Mouse (Mus musculus): ENCODE results near the gene Svop. TPM values are rescaled to one million over a fixed set of nuclear protein-coding genes. Genes with fewer than 3 reads are reported as not detected.
A peak's percentile ranks its signal among the peaks of the same experiment; 100 is the strongest.

Gene Svop
- polyA plus RNA-seq, 1 experiment from 2014 or later: not detected

DNA sequence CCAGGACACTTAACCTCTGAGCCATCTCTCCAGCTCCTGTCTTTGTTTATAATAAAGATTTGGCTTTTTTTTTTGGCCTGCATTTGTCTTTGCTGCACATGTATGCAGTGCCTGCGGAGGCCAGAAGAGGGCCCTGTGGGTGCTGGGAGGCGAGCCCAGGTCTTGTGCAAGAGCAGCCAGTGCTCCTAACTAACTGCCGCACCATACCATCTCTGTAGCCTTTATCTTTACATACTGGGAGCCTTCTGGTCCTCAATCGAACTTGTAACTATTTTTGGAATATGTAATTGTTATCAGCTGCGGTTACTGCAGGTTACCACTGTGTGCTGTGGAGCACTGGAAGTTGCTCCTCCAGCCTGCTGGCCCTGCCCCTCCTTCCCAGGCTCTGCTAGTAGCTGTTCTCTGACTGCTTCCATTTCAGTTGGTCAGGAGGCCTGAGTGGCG lies 42.7 kb upstream of the Svop start:
- H3K9me3 ChIP-seq (ENCODE audit: low read length): no peaks in the 10 kb centered on the region
- no peaks in the 10 kb centered on the region for H3K27me3 ChIP-seq (ENCODE audit: insufficient read depth, low read length)
- TF ChIP-seq CTCF (IDR thresholded peaks at IDR 0.05; ENCODE audit: low read depth) (peak; percentile 79), EP300 (IDR thresholded peaks at IDR 0.05; ENCODE audit: low read depth) (peak; percentile 30; the same call in 1 of the 2 replicates)
- H3K9ac ChIP-seq (replicated peaks): no peak overlapping the region
- no peak overlapping the region for H3K4me2 ChIP-seq (ENCODE audit: low read depth, low read length)
- H3K4me3 ChIP-seq (ENCODE audit: low read depth, low read length): no peak overlapping the region
- WGBS (ENCODE audit: insufficient replicate concordance): 22% methylated on average over 6 of the region's 6 CpGs
- H3K27ac ChIP-seq (ENCODE audit: low read depth): no peak overlapping the region
- peak; percentile 18 for ATAC-seq
- peak; percentile 83 for DNase-seq
- H3K4me1 ChIP-seq (ENCODE audit: insufficient read depth): peaks cover 35% of the 10 kb centered on the region
- H3K36me3 ChIP-seq (replicated peaks; ENCODE audit: insufficient read depth, low read length): peaks cover 2% of the 10 kb centered on the region; the same call in 1 of the 2 replicates

DNA sequence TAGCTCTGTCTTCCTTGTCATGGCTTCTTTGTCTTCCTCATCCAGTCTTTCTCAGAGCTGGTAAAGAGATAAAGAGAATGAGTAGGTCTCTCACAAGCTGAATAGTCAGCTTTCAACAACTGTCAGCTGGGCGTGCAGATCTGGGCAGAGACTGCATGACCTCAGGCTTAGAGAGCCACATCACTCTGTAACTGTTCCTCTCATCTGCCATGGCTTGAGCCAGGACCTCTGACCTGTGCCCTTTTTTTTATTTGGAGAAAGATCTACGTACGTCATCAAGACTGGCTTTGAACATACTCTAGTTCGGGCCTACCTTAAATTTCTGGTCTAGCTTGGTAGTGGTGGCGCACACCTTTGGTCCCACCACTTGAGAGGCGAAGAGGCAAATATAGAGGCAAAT lies 41.5 kb upstream of the Svop start:
- no peak for DNase-seq
- H3K4me3 ChIP-seq (ENCODE audit: low read depth, low read length): no peak overlapping the region
- peaks cover 32% of the 10 kb centered on the region for H3K4me1 ChIP-seq (ENCODE audit: insufficient read depth)
- no peak for TF ChIP-seq EP300 (IDR thresholded peaks at IDR 0.05; ENCODE audit: low read depth)
- no peak for TF ChIP-seq CTCF (IDR thresholded peaks at IDR 0.05; ENCODE audit: low read depth)
- peaks cover 2% of the 10 kb centered on the region; the same call in 1 of the 2 replicates for H3K36me3 ChIP-seq (replicated peaks; ENCODE audit: insufficient read depth, low read length)
- H3K9ac ChIP-seq (replicated peaks): no peak overlapping the region
- no peak overlapping the region for H3K27ac ChIP-seq (ENCODE audit: low read depth)
- H3K27me3 ChIP-seq (ENCODE audit: insufficient read depth, low read length): no peaks in the 10 kb centered on the region
- H3K9me3 ChIP-seq (ENCODE audit: low read length): no peaks in the 10 kb centered on the region
- no peak for ATAC-seq
- WGBS (ENCODE audit: insufficient replicate concordance): 86% methylated on average over 6 of the region's 6 CpGs
- no peak overlapping the region for H3K4me2 ChIP-seq (ENCODE audit: low read depth, low read length)

DNA sequence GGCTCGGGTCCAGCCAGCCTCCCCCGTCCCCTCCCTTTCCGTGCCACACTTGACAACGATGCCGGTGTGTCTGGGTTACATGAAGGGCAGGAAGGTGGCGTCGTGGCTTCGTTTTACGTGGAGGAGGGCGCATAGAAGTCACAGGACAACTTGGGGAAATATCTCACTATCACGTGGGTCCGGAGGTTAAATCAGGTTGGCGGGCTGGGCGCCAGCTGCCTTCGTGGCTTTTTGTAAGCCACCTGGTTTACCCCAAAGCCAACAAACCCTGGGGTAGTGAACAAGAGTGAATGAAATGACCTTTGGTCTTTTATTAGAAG lies 40.1 kb upstream of the Svop start:
- TF ChIP-seq CTCF (IDR thresholded peaks at IDR 0.05; ENCODE audit: low read depth): no peak
- no peak for TF ChIP-seq EP300 (IDR thresholded peaks at IDR 0.05; ENCODE audit: low read depth)
- Histone ChIP-seq H3K4me1 (ENCODE audit: insufficient read depth) (peaks cover 36% of the 10 kb centered on the region), H3K9me3 (ENCODE audit: low read length) (no peaks in the 10 kb centered on the region), H3K4me3 (ENCODE audit: low read depth, low read length) (peak overlapping the region; percentile 71), H3K4me2 (ENCODE audit: low read depth, low read length) (peak overlapping the region; percentile 99), H3K27me3 (ENCODE audit: insufficient read depth, low read length) (no peaks in the 10 kb centered on the region), H3K9ac (replicated peaks) (peak overlapping the region; percentile 66), H3K36me3 (replicated peaks; ENCODE audit: insufficient read depth, low read length) (0 out of 2 replicates have a peak, but pooled peaks cover 2% of the 10 kb centered on the region), H3K27ac (ENCODE audit: low read depth) (peak overlapping the region; percentile 89)
- DNase-seq: peak; percentile 78
- peak; percentile 8; the same call in 1 of the 2 replicates for ATAC-seq
- 2% methylated on average over 14 of the region's 15 CpGs for WGBS (ENCODE audit: insufficient replicate concordance)

DNA sequence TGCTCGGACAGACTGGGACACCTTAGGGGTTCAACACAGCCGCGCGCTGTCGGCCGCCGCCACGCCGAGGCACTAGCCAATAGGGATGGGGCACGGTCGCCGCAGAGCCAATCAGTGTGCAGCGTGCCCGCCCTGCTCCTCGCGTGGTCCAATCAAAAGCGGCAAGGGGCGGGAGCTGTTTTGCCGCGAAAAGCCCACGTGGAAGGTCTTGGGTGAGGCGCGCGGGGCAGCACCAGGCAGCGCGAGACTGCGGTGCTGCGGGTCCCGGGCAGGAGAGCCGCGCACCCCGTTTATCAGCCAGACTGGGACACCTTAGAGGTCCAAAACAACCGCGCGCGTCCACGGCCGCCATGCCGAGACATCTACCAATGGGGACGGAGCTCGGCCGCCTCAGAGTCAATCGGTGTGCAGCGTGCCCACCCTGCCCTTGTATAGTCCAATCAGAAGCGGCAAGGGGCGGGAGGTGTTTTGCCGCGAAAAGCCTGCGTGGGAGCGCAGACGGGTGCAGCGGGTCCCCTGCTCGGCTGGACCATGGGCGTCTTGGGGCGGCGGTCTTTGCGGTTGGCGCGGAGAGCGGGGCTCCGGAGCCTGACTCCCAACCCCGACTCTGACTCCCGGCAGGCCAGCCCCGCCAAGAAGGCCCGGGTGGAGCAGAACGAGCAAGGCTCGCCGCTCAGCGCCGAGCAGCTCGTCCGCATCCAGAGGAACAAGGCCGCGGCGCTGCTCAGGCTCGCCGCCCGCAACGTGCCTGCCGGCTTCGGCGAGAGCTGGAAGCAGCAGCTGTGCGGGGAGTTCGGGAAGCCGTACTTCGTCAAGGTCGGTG lies 39.5 kb upstream of the Svop start:
- peak overlapping the region; percentile 99 for H3K4me2 ChIP-seq (ENCODE audit: low read depth, low read length)
- under 1% methylated on average over 86 of the region's 87 CpGs for WGBS (ENCODE audit: insufficient replicate concordance)
- peak; percentile 94 for DNase-seq
- TF ChIP-seq EP300 (IDR thresholded peaks at IDR 0.05; ENCODE audit: low read depth) (peak; percentile 82; the same call in 1 of the 2 replicates), CTCF (IDR thresholded peaks at IDR 0.05; ENCODE audit: low read depth) (no peak)
- H3K9me3 ChIP-seq (ENCODE audit: low read length): no peaks in the 10 kb centered on the region
- peak overlapping the region; percentile 89 for H3K27ac ChIP-seq (ENCODE audit: low read depth)
- H3K27me3 ChIP-seq (ENCODE audit: insufficient read depth, low read length): no peaks in the 10 kb centered on the region
- ATAC-seq: peak; percentile 93
- H3K36me3 ChIP-seq (replicated peaks; ENCODE audit: insufficient read depth, low read length): 0 out of 2 replicates have a peak, but pooled peaks cover 2% of the 10 kb centered on the region
- H3K4me3 ChIP-seq (ENCODE audit: low read depth, low read length): peak overlapping the region; percentile 71
- peak overlapping the region; percentile 66 for H3K9ac ChIP-seq (replicated peaks)
- H3K4me1 ChIP-seq (ENCODE audit: insufficient read depth): peaks cover 36% of the 10 kb centered on the region

DNA sequence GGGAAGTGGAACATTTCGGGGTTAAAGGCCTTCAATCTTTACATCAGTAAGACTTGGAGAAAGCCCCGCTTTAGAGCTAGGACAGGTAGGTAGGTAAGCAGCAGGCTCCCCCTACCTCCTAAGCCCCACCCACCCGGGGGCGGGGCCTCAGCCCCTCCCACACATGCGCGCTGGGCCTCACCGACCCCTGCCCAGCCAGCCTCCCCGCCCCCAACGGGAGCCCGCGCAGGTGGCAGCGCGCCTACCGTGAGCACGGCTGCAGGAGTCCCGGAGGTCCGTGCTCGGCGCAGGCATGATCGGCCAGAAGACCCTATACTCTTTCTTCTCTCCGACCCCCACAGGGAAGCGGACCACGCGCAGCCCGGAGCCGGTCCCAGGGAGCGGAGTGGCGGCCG lies 38.8 kb upstream of the Svop start, which contains the start of gene Ung:
Gene Ung, plus strand, starts transcription at position 176 of the 395 bp plus-strand sequence.
- H3K36me3 ChIP-seq (replicated peaks; ENCODE audit: insufficient read depth, low read length): 0 out of 2 replicates have a peak, but pooled peaks cover 3% of the 10 kb centered on the region
- H3K4me3 ChIP-seq (ENCODE audit: low read depth, low read length): peak within 1 kb of the TSS; percentile 71
- TF ChIP-seq EP300 (IDR thresholded peaks at IDR 0.05; ENCODE audit: low read depth) (no peak), CTCF (IDR thresholded peaks at IDR 0.05; ENCODE audit: low read depth) (no peak)
- H3K9me3 ChIP-seq (ENCODE audit: low read length): no peaks in the 10 kb centered on the region
- H3K27me3 ChIP-seq (ENCODE audit: insufficient read depth, low read length): no peaks in the 10 kb centered on the region
- ATAC-seq (peak; percentile 35), DNase-seq (peak; percentile 78)
- H3K9ac ChIP-seq (replicated peaks): peak within 1 kb of the TSS; percentile 66
- peak within 1 kb of the TSS; percentile 89 for H3K27ac ChIP-seq (ENCODE audit: low read depth)
- peaks cover 36% of the 10 kb centered on the region for H3K4me1 ChIP-seq (ENCODE audit: insufficient read depth)
- 1% methylated on average over 25 of the region's 29 CpGs for WGBS (ENCODE audit: insufficient replicate concordance)
- peak within 1 kb of the TSS; percentile 99 for H3K4me2 ChIP-seq (ENCODE audit: low read depth, low read length)

DNA sequence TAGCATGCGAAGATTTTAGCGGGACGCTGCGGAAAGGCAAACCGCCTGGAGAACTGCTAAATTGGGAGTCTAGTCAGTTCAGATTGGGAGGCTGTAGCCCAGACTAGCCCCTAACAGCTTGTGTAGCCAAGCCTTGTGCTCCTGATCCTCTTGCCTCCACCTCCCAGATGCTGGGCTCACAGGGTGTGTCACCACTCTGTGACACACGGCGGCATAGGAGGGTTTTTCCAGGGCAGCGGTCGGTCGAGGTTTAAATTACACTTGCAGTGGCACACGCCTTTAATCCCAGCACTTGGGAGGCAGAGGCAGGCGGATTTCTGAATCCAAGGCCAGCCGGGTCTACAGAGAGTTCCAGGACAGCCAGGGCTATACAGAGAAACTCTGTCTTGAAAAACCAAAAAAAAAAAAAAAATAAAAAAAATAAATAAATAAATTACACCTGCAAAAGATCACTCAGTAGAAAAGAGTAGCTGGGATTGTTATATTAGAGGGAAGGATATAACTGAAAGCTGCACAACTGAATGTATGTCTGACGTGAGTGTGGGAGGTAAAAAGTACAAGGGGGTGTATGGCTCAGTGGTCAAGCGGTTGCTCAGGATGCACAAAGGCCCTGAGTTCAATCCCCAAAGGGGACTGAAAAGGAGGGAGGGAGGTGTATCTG lies 38.3 kb upstream of the Svop start:
- H3K4me1 ChIP-seq (ENCODE audit: insufficient read depth): peaks cover 36% of the 10 kb centered on the region
- H3K27me3 ChIP-seq (ENCODE audit: insufficient read depth, low read length): no peaks in the 10 kb centered on the region
- no peaks in the 10 kb centered on the region for H3K9me3 ChIP-seq (ENCODE audit: low read length)
- peak overlapping the region; percentile 71; the same call in 1 of the 2 replicates for H3K4me3 ChIP-seq (ENCODE audit: low read depth, low read length)
- H3K4me2 ChIP-seq (ENCODE audit: low read depth, low read length): peak overlapping the region; percentile 99
- 81% methylated on average over 15 of the region's 15 CpGs for WGBS (ENCODE audit: insufficient replicate concordance)
- ATAC-seq (no peak), DNase-seq (no peak)
- TF ChIP-seq CTCF (IDR thresholded peaks at IDR 0.05; ENCODE audit: low read depth) (no peak), EP300 (IDR thresholded peaks at IDR 0.05; ENCODE audit: low read depth) (no peak)
- no peak overlapping the region for H3K27ac ChIP-seq (ENCODE audit: low read depth)
- 0 out of 2 replicates have a peak, but pooled peaks cover 3% of the 10 kb centered on the region for H3K36me3 ChIP-seq (replicated peaks; ENCODE audit: insufficient read depth, low read length)
- peak overlapping the region; percentile 61; the same call in 1 of the 2 replicates for H3K9ac ChIP-seq (replicated peaks)
